Mouse (Mus musculus): ENCODE measurements around the gene Pgc.

The Pgc gene

DNA sequence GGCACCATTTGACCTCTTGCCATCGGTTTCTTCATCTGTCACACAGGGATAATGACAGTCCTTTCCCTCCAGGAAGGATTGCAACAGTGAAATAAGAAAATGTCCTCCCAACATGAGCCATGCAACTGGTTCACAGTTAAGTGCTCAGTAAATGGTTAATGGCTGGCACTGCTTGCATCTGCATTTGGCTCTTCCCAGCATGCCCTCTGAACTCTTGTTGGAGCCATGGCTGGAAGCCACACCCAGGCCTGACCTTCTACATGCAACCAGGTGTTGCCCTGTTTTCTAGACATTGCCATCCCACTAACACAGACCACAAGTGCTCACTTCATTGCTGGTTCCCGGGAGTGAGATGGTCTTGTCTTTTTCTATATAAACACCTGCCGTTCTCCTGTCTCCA is 18.7 kb upstream of the Pgc start:
- in situ Hi-C loops (cut with MboI; ENCODE audit: low sequenced_read_pairs) = no loop called here

- in situ Hi-C loops (cut with MboI; ENCODE audit: low sequenced_read_pairs) = no loop called here
These were observed 17.7 kb upstream of the Pgc start for GRCm38 (mm10) chr17:47708972-47709371.

DNA sequence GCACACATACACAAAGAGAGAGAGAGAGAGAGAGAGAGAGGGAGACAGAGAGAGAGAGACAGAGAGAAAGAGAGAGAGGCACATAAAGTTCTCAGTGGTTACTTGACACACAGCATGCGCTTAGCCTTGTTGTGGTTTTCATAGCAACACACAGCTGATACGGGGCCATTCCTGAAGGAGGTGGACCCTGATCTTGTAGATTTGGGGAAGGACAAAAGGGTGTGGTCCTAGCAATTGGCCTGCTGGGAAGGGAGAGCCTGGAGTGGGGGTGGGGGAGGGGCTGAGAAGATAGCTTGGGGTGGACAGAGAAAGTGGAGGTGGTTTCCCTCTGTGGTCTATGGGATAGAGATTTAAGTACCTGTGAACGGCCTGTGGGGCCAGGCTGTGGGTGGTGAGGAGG is 16.6 kb upstream of the Pgc start:
- in situ Hi-C loops (cut with MboI; ENCODE audit: low sequenced_read_pairs) = no loop called here

- in situ Hi-C loops (cut with MboI; ENCODE audit: low sequenced_read_pairs) = no loop called here
These were observed 14.8 kb upstream of the Pgc start for GRCm38 (mm10) chr17:47711883-47712282.

- in situ Hi-C loops (cut with MboI; ENCODE audit: low sequenced_read_pairs) = no loop called here
These were observed 13.6 kb upstream of the Pgc start for GRCm38 (mm10) chr17:47712889-47713571.

DNA sequence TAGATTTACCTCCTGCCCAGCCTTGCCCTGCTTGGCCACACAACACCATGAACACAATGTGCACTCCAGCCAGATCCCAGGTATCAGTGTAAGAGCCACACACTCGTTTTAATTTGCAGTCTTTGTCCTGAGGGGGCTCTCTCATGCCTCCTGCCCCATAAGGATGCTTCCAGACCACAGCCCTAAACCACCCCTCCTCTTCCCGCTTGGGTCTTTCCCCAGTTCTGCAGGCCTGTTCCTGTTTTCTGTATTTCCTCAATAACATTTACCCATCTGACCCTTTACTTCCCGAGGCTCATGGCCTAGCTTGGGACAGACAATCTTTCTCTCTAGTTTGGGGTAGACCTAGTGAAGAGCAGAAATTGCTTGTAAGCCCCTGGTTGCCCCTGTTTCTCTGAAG is 11.6 kb upstream of the Pgc start:
- in situ Hi-C loops (cut with MboI; ENCODE audit: low sequenced_read_pairs) = no loop called here

GRCm38 (mm10) chr17:47721183-47721582 is 5.5 kb upstream of the Pgc start:
- in situ Hi-C loops (cut with MboI; ENCODE audit: low sequenced_read_pairs) = no loop called here

DNA sequence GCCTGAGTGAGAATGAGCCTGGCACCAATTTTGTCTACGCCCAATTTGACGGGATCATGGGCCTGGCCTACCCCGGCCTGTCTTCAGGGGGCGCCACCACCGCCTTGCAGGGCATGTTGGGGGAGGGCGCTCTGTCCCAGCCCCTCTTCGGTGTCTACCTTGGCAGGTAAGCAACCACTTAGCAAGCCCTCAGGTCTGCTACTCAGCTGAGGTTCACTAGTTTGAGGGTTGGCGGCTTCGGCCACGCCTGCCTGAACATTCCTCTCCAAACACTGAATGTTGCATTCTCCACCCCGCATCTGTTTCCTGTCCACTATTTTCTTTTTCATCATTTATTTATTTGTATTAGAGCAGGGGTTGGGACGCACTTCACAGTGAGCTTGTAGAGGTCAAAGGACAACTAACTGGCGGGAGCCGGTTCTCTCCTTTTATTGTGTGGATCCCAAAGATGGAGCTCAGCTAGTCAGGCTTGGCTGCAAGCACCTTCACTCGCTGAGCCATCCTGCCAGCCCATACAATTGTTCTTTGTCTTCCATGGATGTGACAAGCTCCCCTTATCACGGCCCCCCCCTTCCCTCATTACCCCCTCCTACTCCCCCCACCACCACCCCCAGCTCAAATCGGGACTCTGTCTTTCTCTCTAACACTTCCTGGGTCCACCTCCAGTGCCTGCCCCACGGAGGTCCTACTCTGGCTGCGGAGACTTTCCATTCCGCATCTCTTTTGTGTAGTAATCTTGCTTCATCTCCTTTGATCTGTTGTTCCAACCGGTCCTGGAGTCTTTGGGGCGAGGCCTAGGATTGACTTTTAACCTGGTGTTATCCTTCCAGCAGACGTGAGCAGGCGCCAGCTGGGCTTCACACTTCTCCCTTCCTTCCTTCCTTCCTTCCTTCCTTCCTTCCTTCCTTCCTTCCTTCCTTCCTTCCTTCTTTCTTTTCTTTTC is 4.3 kb downstream of the Pgc start:
- in situ Hi-C loops (cut with MboI; ENCODE audit: low sequenced_read_pairs) = no loop called here

GRCm38 (mm10) chr17:47735553-47736100 is 9.0 kb downstream of the Pgc start:
- in situ Hi-C loops (cut with MboI; ENCODE audit: low sequenced_read_pairs) = no loop called here

- in situ Hi-C loops (cut with MboI; ENCODE audit: low sequenced_read_pairs) = no loop called here
These were observed 10.2 kb downstream of the Pgc start, which contains the start of gene Tfeb for GRCm38 (mm10) chr17:47736856-47737255. TSS of gene Tfeb (plus strand) at chr17:47737030.

DNA sequence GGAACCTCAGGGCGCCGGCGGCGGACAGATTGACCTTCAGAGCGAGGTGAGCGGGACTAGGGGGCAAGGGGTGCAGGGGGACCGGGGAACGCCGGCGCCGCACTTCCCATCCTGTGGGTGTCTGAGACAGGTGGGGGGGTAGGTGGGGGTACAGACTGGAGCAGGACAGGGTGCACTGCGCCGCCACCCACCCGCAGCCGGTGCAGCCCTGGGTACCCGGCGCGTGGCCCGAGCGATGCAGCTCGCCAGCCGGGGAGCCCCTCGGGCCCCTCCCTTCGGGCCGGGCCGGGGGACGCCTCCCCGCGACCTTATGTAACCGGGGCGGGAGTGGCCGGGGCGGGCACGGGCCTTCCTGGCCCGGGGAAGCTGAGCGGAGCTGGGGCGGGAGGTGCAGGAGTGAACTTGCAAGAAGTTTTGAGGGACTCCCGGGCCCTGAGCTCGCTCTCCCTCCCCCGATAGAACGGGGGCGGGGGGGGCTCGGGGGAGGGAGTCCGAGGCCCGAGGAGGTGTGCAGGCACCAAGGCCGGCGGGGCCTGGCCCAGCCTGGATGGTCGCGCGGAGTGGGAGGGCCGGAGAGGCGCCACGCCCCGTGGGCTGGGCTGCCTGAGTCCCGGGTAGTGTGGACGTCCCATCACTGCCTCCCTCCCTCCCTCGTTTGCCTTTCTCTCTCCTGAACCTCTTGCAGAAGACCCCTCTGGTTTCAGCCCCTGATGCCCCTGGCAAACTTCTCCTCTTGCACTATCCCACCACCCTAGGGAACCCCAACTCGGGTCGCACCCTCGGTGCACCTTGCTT is 10.8 kb downstream of the Pgc start:
- in situ Hi-C loops (cut with MboI; ENCODE audit: low sequenced_read_pairs) = no loop called here

GRCm38 (mm10) chr17:47738066-47738878 is 11.6 kb downstream of the Pgc start:
- in situ Hi-C loops (cut with MboI; ENCODE audit: low sequenced_read_pairs) = no loop called here

GRCm38 (mm10) chr17:47738879-47739798 is 12.5 kb downstream of the Pgc start:
- in situ Hi-C loops (cut with MboI; ENCODE audit: low sequenced_read_pairs) = no loop called here

GRCm38 (mm10) chr17:47740186-47740585 is 13.5 kb downstream of the Pgc start:
- in situ Hi-C loops (cut with MboI; ENCODE audit: low sequenced_read_pairs) = no loop called here

- in situ Hi-C loops (cut with MboI; ENCODE audit: low sequenced_read_pairs) = no loop called here
These were observed 16.5 kb downstream of the Pgc start for GRCm38 (mm10) chr17:47742991-47743734.

DNA sequence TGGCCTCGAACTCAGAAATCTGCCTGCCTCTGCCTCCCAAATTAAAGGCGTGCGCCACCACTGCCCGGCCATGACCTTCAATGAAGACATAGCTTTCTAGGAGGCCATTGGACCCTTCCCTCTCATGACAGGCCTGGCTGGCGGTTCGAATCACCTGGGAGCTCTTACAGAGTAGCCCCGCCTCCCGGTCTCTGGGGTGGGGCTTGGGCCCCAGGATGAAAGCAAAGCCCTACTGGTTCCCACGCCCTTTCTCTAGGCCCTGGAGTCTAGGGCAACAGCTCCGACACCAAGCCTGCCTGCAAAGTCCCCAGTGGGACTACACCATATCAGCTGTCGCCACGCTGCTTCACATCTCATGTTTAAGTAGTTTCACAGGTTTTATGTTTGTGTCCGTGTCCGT is 17.4 kb downstream of the Pgc start:
- in situ Hi-C loops (cut with MboI; ENCODE audit: low sequenced_read_pairs) = no loop called here

- in situ Hi-C loops (cut with MboI; ENCODE audit: low sequenced_read_pairs) = no loop called here
These were observed 18.2 kb downstream of the Pgc start for GRCm38 (mm10) chr17:47744746-47745368.

Measured in CH12F3 (cell line).